Mouse (Mus musculus) stomach, postnatal 0 days (tissue): ENCODE measurements around the gene Gcnt3. TPM values are rescaled to one million over a fixed set of nuclear protein-coding genes. Genes with fewer than 3 reads are reported as not detected.
A peak's percentile ranks its signal among the peaks of the same experiment; 100 is the strongest.

Experiments
- ATAC-seq: fragments of 200-750 bp; cut with Nextera tagmentation; 2 replicates; pipeline ENCODE4 v1.8.0; 2017; ENCODE audit not compliant: low FRiP score, low TSS enrichment
- DNase-seq: peaks from one replicate; pipeline ENCODE4 v3.0.0-alpha.2; 2016; ENCODE audit warnings: low spot score
- H3K27ac ChIP-seq: fragments of 300-500 bp; sonication (generic); replicated peaks from 2 replicates; pipeline ENCODE4 v1.5.1; 2014; ENCODE audit warnings: mild to moderate bottlenecking, control low read depth
- H3K27me3 ChIP-seq: fragments of 300-500 bp; sonication (generic); 2 replicates; pipeline ENCODE4 v1.6.1; 2014; ENCODE audit warnings: low read length; ENCODE audit not compliant: control insufficient read depth, insufficient read depth
- H3K36me3 ChIP-seq: fragments of 300-500 bp; sonication (generic); 2 replicates; pipeline ENCODE4 v1.6.1; 2014; ENCODE audit warnings: low read length, mixed read lengths; ENCODE audit not compliant: control insufficient read depth, insufficient read depth
- H3K4me1 ChIP-seq: fragments of 300-500 bp; sonication (generic); replicated peaks from 2 replicates; pipeline ENCODE4 v1.6.1; 2014; ENCODE audit warnings: antibody characterized with exemption; ENCODE audit not compliant: control insufficient read depth, insufficient read depth
- H3K4me2 ChIP-seq: fragments of 300-500 bp; sonication (generic); replicated peaks from 2 replicates; pipeline ENCODE4 v1.6.1; 2014; ENCODE audit warnings: low read depth, mild to moderate bottlenecking, control low read depth, moderate library complexity
- H3K4me3 ChIP-seq: fragments of 300-500 bp; sonication (generic); 2 replicates; pipeline ENCODE4 v1.5.1; 2014; ENCODE audit warnings: low read depth, low read length, control low read depth
- H3K9ac ChIP-seq: fragments of 300-500 bp; sonication (generic); 2 replicates; pipeline ENCODE4 v1.6.1; 2014; ENCODE audit warnings: mild to moderate bottlenecking, low read length, control low read depth, mixed read lengths
- H3K9me3 ChIP-seq: fragments of 300-500 bp; sonication (generic); 2 replicates; pipeline ENCODE4 v1.6.1; 2016; ENCODE audit warnings: low read length; ENCODE audit not compliant: control insufficient read depth
- CTCF ChIP-seq: IDR thresholded peaks from 2 replicates; pipeline ENCODE4 v1.5.1; 2016; ENCODE audit warnings: antibody characterized with exemption, low read depth, mild to moderate bottlenecking, moderate library complexity
- EP300 ChIP-seq: optimal IDR thresholded peaks from 2 replicates; pipeline ENCODE3; 2016; ENCODE audit warnings: antibody characterized with exemption
- WGBS: fragments of 180-500 bp; shearing (Covaris S2); extraction: QIAGEN DNeasy Blood & Tissue Kit; methylation state at CpG from one replicate; pipeline ENCODE4 v1.1.7; 2014; 5-methylcytosine and 5-hydroxymethylcytosine counted together
- polyA plus RNA-seq: library from polyadenylated mRNA; unstranded; fragments of >200 nt; fragmentation: Nextera tagmentation; extraction: Ambion mirVana; gene quantifications from 2 replicates; pipeline ENCODE4 v1.2.1, GENCODE M21; 2015

Gene Gcnt3
- polyA plus RNA-seq, 1 experiment from 2014 or later, result 76.2 TPM

DNA sequence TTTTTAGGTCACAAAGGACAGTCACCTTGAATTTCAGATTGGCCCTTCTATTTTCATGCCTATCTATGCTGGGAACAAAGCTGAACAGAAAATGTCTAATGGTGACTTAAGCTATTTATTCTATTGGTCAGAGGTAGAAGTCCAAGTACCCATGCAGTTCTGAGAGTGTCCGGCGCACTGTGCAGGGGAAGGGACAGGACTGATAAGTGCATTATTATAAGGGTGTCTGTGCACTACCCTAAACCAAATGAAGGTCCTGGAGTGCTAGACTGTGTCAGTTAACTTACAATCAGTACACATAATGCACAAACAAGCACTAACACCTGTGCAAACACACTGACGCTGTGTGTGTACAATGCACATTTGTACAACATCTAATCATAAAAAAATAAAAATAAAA lies 29.6 kb upstream of the Gcnt3 start:
- H3K27ac ChIP-seq, result no peak overlapping the region
- H3K27me3 ChIP-seq, result no peaks in the 10 kb centered on the region
- no peaks in the 10 kb centered on the region for H3K4me1 ChIP-seq
- ATAC-seq (peak; percentile 68), DNase-seq (peak; percentile 52)
- H3K9me3 ChIP-seq, result no peaks in the 10 kb centered on the region
- TF ChIP-seq CTCF, result no peak
- TF ChIP-seq EP300, result no peak
- H3K4me2 ChIP-seq, result no peak overlapping the region
- H3K4me3 ChIP-seq, result no peak overlapping the region
- WGBS, result 70% methylated on average over 3 of the region's 3 CpGs
- H3K36me3 ChIP-seq, result no peaks in the 10 kb centered on the region
- H3K9ac ChIP-seq, result no peak overlapping the region

DNA sequence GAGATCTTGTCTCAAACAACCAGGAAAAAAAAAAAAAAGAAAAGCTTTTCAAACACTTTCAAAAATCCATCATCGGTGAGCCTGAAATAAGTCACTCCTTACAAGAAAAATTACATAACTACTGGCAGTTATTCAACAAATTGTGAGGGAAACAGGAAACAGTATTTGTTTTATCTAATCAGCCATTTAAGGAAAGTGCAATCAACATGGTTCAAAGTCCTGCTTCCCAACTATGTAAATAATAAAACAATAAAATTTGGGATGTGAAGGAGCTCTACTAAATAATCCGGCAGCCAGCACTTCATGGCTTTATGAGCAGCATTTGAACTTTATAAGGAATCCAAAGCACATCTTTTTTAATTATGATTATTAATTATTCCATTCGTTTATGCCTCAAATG lies 24.1 kb upstream of the Gcnt3 start:
- WGBS, result 34% methylated on average over 3 of the region's 3 CpGs
- no peak for ATAC-seq
- no peaks in the 10 kb centered on the region for H3K9me3 ChIP-seq
- no peak overlapping the region for H3K27ac ChIP-seq
- H3K27me3 ChIP-seq, result no peaks in the 10 kb centered on the region
- H3K36me3 ChIP-seq, result no peaks in the 10 kb centered on the region
- no peak overlapping the region for H3K9ac ChIP-seq
- H3K4me2 ChIP-seq, result no peak overlapping the region
- H3K4me3 ChIP-seq, result no peak overlapping the region
- no peak for TF ChIP-seq EP300
- no peak for TF ChIP-seq CTCF
- no peak for DNase-seq
- no peaks in the 10 kb centered on the region for H3K4me1 ChIP-seq

DNA sequence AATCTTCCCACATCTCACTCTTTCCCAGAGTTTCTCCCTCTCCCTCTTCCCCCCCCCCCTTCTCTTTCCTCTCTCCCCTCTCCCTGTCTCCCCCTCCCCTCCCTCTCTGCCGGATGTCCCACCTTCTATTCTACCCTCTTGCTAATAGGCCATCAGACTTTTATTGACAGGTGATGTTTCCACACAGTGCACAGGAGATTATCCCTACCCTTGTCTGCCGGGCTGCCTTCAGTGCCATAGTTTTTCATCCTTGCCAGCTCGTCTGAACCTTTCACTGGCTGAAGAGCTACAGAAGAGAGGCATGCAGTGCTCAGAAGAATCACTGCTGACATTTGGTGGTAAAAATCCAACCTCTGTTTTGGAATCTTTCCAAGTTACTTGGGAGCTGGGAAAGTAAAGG lies 15.5 kb upstream of the Gcnt3 start:
- H3K9me3 ChIP-seq, result no peaks in the 10 kb centered on the region
- no peak overlapping the region for H3K27ac ChIP-seq
- no peaks in the 10 kb centered on the region for H3K27me3 ChIP-seq
- H3K4me3 ChIP-seq, result no peak overlapping the region
- no peak overlapping the region for H3K4me2 ChIP-seq
- DNase-seq (no peak), ATAC-seq (no peak)
- 43% methylated on average over 3 of the region's 3 CpGs for WGBS
- TF ChIP-seq EP300, result no peak
- TF ChIP-seq CTCF, result no peak
- H3K9ac ChIP-seq, result no peak overlapping the region
- H3K36me3 ChIP-seq, result no peaks in the 10 kb centered on the region
- peaks cover 3% of the 10 kb centered on the region; the same call in 1 of the 2 replicates for H3K4me1 ChIP-seq

DNA sequence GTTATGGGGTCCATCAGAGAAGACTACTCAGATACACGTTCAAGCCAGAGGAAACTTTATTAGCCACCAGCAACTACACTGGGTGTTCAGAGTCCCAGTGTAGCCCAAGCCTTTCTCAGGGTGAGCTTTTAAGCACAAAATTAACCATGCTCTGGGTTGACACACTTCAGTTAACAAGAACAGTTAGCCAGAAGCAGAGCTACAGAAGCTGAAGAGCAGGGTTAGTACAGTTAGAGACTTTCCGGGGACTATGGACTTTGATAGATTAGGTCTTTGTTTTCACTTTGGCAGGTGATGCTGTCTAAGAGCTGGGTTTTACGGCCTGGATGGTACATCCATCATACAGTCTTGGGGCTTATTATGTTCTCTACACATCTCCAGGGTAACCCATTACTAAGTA lies 14.8 kb upstream of the Gcnt3 start:
- H3K27ac ChIP-seq, result no peak overlapping the region
- no peaks in the 10 kb centered on the region for H3K27me3 ChIP-seq
- DNase-seq (no peak), ATAC-seq (no peak; the same call in 1 of the 2 replicates)
- H3K4me3 ChIP-seq, result no peak overlapping the region
- H3K4me1 ChIP-seq, result peaks cover 4% of the 10 kb centered on the region; the same call in 1 of the 2 replicates
- 39% methylated on average over 3 of the region's 3 CpGs for WGBS
- no peak overlapping the region for H3K9ac ChIP-seq
- no peaks in the 10 kb centered on the region for H3K9me3 ChIP-seq
- no peaks in the 10 kb centered on the region for H3K36me3 ChIP-seq
- H3K4me2 ChIP-seq, result no peak overlapping the region
- no peak for TF ChIP-seq EP300
- no peak for TF ChIP-seq CTCF

DNA sequence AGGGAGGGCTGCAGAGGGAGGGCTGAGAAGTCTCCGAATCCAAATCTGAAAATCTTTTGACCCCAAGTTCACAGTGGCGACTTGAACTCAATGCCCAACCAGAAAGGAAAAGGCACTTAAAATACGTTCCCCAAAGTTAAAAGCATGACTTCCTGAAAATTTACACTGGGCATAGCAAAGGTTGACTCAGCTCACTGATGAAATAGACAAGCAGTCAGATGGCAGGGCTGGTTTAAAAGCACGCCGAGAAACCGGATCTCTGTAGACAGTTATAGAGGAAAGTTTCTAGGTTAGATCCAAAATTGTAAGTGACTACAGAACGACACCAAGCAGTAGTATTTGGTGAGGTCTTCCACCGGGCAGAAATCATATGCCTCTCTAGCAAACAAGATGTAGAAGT lies 12.0 kb upstream of the Gcnt3 start:
- Histone ChIP-seq H3K4me2 (peak overlapping the region; percentile 11; the same call in 1 of the 2 replicates), H3K9ac (no peak overlapping the region), H3K36me3 (no peaks in the 10 kb centered on the region), H3K4me1 (peaks cover 4% of the 10 kb centered on the region; the same call in 1 of the 2 replicates), H3K27ac (peak overlapping the region; percentile 77; the same call in 1 of the 2 replicates), H3K4me3 (no peak overlapping the region), H3K27me3 (no peaks in the 10 kb centered on the region), H3K9me3 (no peaks in the 10 kb centered on the region)
- ATAC-seq (no peak), DNase-seq (no peak)
- TF ChIP-seq EP300, result no peak
- TF ChIP-seq CTCF, result no peak
- 12% methylated on average over 8 of the region's 8 CpGs for WGBS

DNA sequence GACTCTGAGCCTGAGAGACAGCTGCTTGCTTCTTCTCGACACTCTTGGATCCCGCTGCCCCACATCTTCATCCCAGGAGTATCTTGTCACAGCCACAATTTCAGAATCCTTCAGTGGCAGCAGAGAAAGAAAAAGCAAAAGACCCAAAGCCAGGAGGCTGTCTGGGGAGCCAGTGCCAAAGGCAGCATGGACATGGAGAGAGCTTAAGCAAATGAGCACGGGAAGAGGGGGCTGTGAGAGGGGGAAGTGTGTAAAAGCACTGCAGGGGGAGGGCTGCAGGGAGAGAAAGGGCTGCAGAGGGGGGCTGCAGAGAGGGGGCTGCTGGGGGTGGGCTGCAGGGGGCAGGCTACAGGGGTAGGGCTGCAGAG lies 11.5 kb upstream of the Gcnt3 start:
- DNase-seq (no peak), ATAC-seq (no peak)
- no peaks in the 10 kb centered on the region for H3K27me3 ChIP-seq
- no peak overlapping the region for H3K4me3 ChIP-seq
- H3K9me3 ChIP-seq, result no peaks in the 10 kb centered on the region
- no peak for TF ChIP-seq EP300
- no peak for TF ChIP-seq CTCF
- H3K4me2 ChIP-seq, result no peak overlapping the region
- H3K36me3 ChIP-seq, result no peaks in the 10 kb centered on the region
- H3K4me1 ChIP-seq, result peaks cover 4% of the 10 kb centered on the region; the same call in 1 of the 2 replicates
- H3K9ac ChIP-seq, result no peak overlapping the region
- 31% methylated on average over 3 of the region's 3 CpGs for WGBS
- peak overlapping the region; percentile 77 for H3K27ac ChIP-seq
